Mouse (Mus musculus) mouse embryonic stem cell (cell line): Measurements from ENCODE around the gene Uba7.

Experiments used
- in situ Hi-C, 2 experiments: fragments of 300-500 bp; cut with MboI; formaldehyde crosslinking; loops; 1 replicate in 1 of 2; 3 replicates in 1 of 2; pipeline ENCODE4 v1.14.3; 2019 to 2020; ENCODE audit warnings: low sequenced_read_pairs in 2 of 2, low pct_unique_long_range_greater_than_20kb in 1 of 2, mixed read lengths in 1 of 2; ENCODE audit not compliant: unreplicated experiment in 1 of 2

The Uba7 gene

GRCm38 (mm10) chr9:107959896-107960295 lies 15.4 kb upstream of the Uba7 start:
- in situ Hi-C loops: no loop called here

GRCm38 (mm10) chr9:107960928-107961327 lies 14.4 kb upstream of the Uba7 start:
- in situ Hi-C loops: no loop called here

DNA sequence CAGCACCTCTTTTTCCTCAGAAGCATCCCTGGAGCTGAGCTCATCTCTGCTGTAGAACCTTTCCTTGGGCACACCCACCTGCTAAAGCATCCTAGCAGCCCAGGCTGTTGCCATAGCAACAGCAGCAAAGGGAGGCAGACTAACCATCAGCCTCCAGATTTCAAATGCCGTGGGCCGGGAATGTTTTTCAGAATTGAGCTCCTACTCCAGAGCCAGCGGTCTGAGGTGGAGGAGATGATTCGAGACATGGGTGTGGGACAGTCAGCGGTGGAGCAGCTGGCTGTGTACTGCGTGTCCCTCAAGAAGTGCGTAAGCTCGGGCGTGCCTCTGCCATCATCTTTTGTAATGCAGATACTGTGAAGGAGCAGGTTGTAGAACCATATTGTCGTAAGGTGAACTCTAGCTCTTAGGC lies 13.9 kb upstream of the Uba7 start:
- in situ Hi-C loops: no loop called here

- in situ Hi-C loops: no loop called here
Measured at GRCm38 (mm10) chr9:107961881-107962280, 13.4 kb upstream of the Uba7 start.

- in situ Hi-C loops: no loop called here
Measured at GRCm38 (mm10) chr9:107962916-107963315, 12.4 kb upstream of the Uba7 start.

GRCm38 (mm10) chr9:107963700-107964099 lies 11.6 kb upstream of the Uba7 start:
- in situ Hi-C loops: no loop called here

- in situ Hi-C loops: no loop called here
Measured at GRCm38 (mm10) chr9:107964681-107965080, 10.6 kb upstream of the Uba7 start.

DNA sequence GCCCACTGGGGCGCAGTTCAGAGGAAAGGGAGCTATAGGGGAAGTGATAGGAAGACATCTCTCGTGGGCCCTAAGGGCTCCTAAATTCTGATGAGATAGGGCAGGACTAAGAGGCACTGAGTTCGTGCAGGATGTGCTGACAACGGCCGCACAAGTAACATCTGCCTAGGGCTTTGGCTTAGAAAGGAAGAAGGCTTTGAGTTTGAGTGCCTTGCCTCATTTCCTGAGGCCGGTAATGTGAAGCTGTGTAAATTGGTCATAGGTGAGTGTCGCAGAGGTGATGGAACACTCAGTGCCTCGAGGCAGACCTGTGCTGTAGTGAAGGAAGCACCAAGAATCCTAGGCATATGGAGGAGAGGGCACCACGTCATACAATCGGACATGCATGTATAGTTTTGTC lies 8.6 kb upstream of the Uba7 start:
- in situ Hi-C loops: no loop called here

DNA sequence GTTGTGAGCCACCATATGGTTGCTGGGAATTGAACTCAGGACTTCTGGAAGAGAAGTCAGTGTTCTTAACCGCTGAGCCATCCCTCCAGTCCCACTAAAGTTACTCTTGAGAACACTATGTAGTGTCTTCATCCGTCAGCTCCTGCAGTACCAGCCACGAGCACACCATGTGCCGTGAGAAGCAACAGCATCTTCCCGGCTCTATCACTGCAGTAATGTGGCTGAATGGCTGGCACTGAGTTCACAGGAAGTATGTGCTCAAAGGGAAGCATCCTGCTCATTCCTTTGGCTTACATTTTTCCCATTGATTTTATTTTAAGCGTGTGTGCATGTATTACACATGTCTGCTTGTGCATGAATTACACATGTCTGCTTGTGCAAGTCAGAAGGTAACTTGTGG lies 7.9 kb upstream of the Uba7 start:
- in situ Hi-C loops: no loop called here

DNA sequence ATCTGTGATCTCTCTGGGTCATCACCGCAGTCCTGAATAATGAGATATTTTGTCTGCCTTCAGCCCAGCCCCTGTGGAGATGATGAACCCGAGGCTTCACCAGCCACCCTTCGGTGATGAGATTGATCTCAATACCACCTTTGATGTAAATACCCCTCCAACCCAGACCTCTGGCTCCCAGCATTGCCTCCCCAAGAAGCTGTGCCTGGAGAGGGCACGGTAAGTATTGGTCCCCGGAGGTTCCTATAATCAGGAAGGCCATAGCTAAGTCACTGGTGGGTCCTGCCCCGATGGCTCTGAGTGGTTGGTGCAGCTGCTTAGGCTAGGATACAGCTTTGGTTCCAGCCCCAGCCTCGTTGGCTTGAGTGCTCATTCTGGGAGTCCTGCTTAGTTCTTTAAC lies 6.8 kb upstream of the Uba7 start:
- in situ Hi-C loops: no loop called here

DNA sequence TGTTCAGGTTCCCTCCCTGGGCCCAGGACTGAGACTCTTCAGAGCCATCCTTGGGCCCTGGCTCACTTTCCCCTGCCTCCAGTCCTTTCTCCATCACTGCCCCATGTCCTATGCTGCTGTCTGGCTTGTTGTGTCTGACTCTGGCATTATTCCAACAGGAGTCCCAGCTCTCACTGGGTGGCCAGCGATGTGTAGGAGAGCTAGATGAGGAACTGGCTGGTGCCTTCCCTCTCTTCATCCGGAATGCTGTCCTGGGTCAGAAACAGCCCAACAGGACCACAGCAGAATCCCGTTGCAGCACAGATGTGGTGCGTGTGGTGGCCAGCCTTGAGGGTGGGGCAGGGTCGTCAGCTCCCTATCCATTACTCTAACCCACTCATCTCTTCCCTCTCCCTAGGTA lies 5.0 kb upstream of the Uba7 start:
- in situ Hi-C loops: no loop called here

DNA sequence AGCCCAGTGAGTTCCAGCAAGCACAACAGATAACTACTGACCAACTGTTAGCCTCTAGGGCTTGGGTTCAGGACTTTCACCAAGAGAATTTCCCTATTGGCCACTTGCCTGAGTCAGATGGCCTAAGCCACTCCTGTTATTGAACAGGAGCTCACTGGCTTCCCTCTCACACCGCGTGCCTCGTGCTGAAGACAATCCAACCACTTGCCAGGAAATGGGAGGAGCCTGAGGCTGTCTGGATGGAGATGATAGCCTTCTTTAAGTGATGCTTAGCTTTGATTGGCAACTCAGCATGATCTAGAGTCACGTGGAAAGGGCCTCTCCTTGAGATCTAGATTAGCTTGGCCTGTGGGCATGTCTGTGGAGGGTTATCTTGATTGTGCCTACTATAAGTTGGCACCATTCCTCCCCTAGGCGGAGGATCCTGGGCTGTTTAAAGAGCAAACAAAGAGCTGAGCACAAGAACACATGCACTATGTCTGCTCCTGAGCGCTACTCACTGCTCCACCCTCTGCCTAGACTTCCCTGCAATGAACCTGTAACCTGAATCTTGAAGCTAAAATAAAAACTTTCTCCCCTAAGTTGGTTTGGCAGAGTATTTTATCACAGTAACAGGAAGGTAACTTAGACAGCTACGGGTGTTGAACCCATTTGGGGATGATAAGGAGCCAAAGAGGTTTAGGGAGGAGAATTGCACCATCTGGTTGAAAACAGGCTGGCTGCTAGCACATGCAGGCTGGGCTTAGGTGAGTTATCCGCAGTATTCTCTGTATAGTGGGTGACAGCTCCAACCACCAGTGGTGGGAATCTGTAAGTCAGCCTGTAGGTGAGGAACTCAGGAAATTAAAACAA lies 3.4 kb upstream of the Uba7 start:
- in situ Hi-C loops: no loop called here

DNA sequence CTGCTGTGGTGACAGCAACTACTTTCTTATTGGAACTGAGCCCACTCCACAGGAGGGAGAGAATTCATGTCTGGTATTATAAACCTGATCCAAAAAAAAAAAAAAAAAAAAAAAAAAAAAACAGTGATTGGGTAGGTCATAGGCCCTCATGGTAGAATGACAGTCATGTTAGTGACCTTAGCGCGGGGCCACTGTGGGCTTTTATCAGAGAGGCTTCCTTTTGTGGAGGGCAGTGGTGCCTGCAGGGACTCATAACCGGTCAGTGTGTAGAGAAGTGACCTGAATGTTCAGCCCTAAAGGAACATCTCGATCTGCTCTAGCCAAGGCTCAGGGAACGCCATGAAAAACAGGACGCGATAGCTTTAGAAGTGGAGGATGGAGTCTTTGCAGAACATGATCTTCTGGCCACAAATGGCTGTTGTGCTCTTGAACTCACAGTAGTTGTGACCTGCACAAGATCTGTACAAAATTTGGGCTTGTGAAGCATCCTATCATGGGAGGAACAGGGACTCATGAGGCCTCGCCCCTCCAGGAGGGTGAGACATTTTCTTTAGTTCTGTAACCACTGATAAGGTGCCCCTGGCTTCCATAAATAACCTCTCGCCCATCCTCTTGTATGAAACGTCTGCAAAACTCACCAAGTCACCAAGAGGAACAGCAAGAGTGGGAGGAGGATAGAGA lies 674 bp upstream of the Uba7 start:
- in situ Hi-C loops: no loop called here

- in situ Hi-C loops: no loop called here
Measured at GRCm38 (mm10) chr9:107978815-107979214, 3.5 kb downstream of the Uba7 start.

GRCm38 (mm10) chr9:107981684-107982605 lies 6.6 kb downstream of the Uba7 start:
- in situ Hi-C loops: no loop called here

DNA sequence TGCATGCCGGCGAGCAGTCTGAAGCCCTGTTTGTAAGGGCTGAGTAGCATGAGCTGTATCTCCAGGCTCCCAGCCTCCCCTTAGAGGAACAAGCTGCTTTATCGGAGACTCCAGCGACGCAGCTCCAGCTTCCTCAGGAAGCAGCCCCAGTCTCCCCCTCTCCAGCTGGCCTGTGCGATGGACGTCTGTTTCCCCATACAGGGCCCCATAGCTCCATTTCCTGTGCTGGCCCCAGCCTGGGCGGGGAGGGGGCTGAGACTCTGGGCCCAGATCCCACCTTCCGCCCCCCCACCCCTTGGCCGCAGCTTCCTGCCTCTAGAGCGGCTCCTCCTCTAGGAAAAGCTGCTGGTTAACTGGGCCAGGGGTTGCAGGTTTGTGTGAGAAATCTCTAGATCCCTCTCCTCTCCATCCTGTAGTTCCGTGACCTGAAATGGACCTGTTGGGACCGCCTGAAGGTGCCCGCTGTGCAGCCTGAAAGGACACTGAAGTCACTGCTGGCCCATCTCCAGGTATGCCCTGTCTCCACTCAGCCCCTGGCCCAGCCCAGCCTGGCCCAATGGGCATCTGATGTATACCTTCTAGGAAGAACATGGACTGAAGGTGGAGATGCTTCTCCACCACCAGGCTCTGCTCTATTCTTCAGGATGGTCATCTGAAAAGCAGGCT lies 7.5 kb downstream of the Uba7 start, which contains the start of gene Gm20661:
Gene Gm20661, plus strand, starts transcription at position 378 of the 666 bp plus-strand sequence.
- in situ Hi-C loops: no loop called here

DNA sequence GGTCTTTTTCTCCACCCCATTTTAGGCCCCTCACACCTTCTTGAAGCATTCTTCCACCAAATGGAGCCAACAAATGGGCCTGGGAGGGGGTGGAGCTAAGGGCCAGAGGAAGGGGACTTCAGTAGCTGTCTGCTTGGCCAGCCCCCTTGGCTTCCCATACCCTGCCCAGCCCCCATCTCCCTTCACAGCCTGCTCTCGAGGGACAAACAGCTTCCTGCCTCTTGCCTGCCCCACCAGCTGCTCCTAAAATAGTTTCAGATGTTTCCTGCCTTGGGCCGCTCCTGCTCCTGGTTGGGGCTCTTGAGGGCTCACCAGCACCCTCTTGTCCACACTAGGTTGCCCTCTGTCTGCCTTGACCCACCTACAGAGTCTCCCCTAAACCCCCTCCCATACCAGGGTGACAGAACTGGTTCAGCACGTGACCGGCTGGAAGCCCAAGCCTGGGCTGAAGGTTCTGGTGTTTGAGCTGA lies 8.2 kb downstream of the Uba7 start:
- in situ Hi-C loops: no loop called here

DNA sequence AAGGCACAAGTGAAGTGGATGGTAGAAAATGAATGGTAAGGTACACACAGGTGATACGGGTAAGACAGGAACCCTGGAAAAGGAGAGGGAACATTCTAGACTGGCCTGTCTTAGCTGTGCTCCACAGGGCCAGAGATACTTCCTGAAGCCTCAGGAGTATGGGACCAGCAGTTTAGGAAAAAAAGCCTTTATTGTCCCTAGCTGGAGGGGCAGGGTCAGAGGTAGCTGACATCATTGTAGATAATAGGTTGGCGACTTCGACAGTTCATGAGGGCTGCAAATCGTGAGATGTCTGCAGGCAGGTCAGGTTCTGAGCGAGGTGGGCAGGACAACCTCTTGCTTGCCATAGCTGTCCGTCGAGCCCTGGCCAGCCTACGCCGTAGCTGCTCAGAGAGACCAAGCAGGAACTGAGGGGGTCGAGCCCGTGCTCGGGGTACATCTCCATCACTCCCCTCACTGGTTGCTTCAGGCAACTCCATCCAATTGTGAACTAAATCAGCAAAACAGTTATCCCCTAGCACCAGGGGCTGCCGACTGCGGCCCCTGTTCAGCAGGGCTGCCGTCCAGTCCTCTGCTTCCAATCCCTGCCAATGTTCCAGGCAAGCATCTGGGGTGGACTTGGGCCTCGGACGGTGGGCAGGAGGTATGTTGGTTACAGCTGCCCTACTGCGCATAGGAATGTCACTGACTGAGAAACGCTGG lies 8.9 kb downstream of the Uba7 start:
- in situ Hi-C loops: no loop called here
